Mouse (Mus musculus) heart, embryonic 14.5 days (tissue): ENCODE results near the gene Lasp1. TPM values are rescaled to one million over a fixed set of nuclear protein-coding genes. Genes with fewer than 3 reads are reported as not detected.

Experiments used
- ATAC-seq: fragments of 200-750 bp; cut with Nextera tagmentation; 2 replicates; pipeline ENCODE4 v1.8.0; 2017; ENCODE audit warnings: low read depth, moderate TSS enrichment; ENCODE audit not compliant: insufficient number of reproducible peaks, insufficient read depth, low FRiP score
- H3K27ac ChIP-seq, 2 experiments: fragments of 200-500 bp in 1 of 2; fragments of 300-500 bp in 1 of 2; sonication (generic) in 1 of 2; replicated peaks in 1 of 2; 2 replicates each; pipeline ENCODE4 v1.5.1; 2012 to 2014; ENCODE audit warnings: low read depth in 2 of 2, low read length in 2 of 2, control low read depth in 1 of 2, mild to moderate bottlenecking in 1 of 2, mixed read lengths in 1 of 2; ENCODE audit not compliant: control insufficient read depth in 1 of 2, insufficient read depth in 1 of 2
- H3K27me3 ChIP-seq: fragments of 300-500 bp; sonication (generic); 2 replicates; pipeline ENCODE4 v1.6.1; 2014; ENCODE audit warnings: mild to moderate bottlenecking, low read length, control low read depth; ENCODE audit not compliant: control insufficient read depth, insufficient read depth
- H3K36me3 ChIP-seq: fragments of 300-500 bp; sonication (generic); 2 replicates; pipeline ENCODE4 v1.6.1; 2014; ENCODE audit warnings: mild to moderate bottlenecking, control low read depth, low read length, mixed read lengths; ENCODE audit not compliant: control insufficient read depth, insufficient read depth
- H3K4me1 ChIP-seq, 2 experiments: fragments of 200-500 bp in 1 of 2; fragments of 300-500 bp in 1 of 2; sonication (generic) in 1 of 2; 2 replicates each; pipeline ENCODE4 v1.6.1; 2012 to 2014; ENCODE audit warnings: low read length in 2 of 2, control low read depth in 1 of 2, mixed read lengths in 1 of 2; ENCODE audit not compliant: control insufficient read depth in 2 of 2, insufficient read depth in 2 of 2
- H3K4me2 ChIP-seq: fragments of 300-500 bp; sonication (generic); 2 replicates; pipeline ENCODE4 v1.6.1; 2014; ENCODE audit warnings: mild to moderate bottlenecking, low read length
- H3K4me3 ChIP-seq, 2 experiments: fragments of 200-500 bp in 1 of 2; fragments of 300-500 bp in 1 of 2; sonication (generic) in 1 of 2; 2 replicates each; pipeline ENCODE4 v1.5.1; 2012 to 2014; ENCODE audit warnings: low read length in 2 of 2, mild to moderate bottlenecking in 2 of 2, control low read depth in 1 of 2, low read depth in 1 of 2, moderate library complexity in 1 of 2; ENCODE audit not compliant: control insufficient read depth in 1 of 2, insufficient read depth in 1 of 2
- H3K9ac ChIP-seq: fragments of 300-500 bp; sonication (generic); 2 replicates; pipeline ENCODE4 v1.6.1; 2014; ENCODE audit warnings: mild to moderate bottlenecking, low read length
- H3K9me3 ChIP-seq: fragments of 300-500 bp; sonication (generic); 2 replicates; pipeline ENCODE4 v1.6.1; 2016; ENCODE audit warnings: low read length, control low read depth; ENCODE audit not compliant: control insufficient read depth
- WGBS: fragments of 180-500 bp; shearing (Covaris S2); extraction: QIAGEN DNeasy Blood & Tissue Kit; methylation state at CpG from one replicate; pipeline ENCODE4 v1.1.7; 2014; 5-methylcytosine and 5-hydroxymethylcytosine counted together
- polyA plus RNA-seq: library from polyadenylated mRNA; unstranded; fragments of >200 nt; fragmentation: Nextera tagmentation; extraction: Ambion mirVana; gene quantifications from 2 replicates; pipeline ENCODE4 v1.2.1, GENCODE M21; 2014

The Lasp1 gene
- polyA plus RNA-seq, 1 experiment from 2014 or later, result 28.1 TPM

DNA sequence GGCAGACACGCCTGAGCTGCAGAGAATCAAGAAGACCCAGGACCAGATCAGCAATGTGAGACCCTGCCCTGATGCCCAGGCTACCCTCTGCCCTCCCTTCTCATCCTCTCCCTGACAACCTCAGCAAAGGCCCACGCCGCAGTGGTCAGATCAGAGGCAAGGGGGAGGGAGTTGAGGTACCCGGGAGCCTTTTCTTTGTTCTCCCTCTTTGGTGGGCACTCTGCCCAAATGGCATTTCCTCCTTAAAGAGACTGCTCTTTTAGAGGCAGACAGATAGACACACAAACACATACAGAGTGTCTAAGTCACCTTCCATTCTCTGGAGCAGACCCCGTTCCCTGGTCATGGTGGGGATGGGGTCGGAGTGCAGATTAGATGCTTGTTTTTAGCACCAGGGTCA lies 26.1 kb downstream of the Lasp1 start:
- WGBS, result 62% methylated on average over 6 of the region's 6 CpGs
- Histone ChIP-seq H3K9me3 (no peaks in the 10 kb centered on the region), H3K4me3 (no peak overlapping the region), H3K27me3 (no peaks in the 10 kb centered on the region), H3K4me1 (peaks cover 12 to 13% of the 10 kb centered on the region in 2 experiments), H3K4me2 (no peak overlapping the region), H3K9ac (no peak overlapping the region), H3K36me3 (peaks cover 72% of the 10 kb centered on the region), H3K27ac (no peak overlapping the region)
- no peak for ATAC-seq

DNA sequence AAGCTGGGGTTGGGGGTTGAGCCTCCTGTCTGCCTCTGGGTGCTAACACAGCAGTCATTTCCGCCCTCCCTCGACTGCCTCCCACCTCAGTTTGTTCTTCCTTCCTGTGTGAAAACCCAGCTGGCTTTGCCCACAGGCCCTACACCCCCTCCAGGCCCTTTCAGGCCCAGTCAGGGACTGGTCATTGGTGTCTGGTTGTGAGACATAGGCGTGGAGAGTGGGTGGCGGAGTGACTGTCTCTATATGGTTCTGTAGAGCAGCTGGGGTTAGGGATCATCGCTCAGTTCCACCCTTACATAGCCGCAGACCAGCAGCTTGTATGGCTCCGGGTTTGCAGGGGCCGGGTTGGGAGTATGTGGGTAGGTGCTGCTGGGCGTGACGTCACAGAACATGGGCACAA lies 26.5 kb downstream of the Lasp1 start:
- no peaks in the 10 kb centered on the region for H3K27me3 ChIP-seq
- peaks cover 75% of the 10 kb centered on the region for H3K36me3 ChIP-seq
- WGBS, result 80% methylated on average over 10 of the region's 10 CpGs
- H3K4me3 ChIP-seq, result no peak overlapping the region
- no peak overlapping the region for H3K27ac ChIP-seq
- peaks cover 11 to 12% of the 10 kb centered on the region in 2 experiments for H3K4me1 ChIP-seq
- no peak overlapping the region for H3K9ac ChIP-seq
- H3K9me3 ChIP-seq, result no peaks in the 10 kb centered on the region
- no peak overlapping the region for H3K4me2 ChIP-seq
- ATAC-seq, result no peak

DNA sequence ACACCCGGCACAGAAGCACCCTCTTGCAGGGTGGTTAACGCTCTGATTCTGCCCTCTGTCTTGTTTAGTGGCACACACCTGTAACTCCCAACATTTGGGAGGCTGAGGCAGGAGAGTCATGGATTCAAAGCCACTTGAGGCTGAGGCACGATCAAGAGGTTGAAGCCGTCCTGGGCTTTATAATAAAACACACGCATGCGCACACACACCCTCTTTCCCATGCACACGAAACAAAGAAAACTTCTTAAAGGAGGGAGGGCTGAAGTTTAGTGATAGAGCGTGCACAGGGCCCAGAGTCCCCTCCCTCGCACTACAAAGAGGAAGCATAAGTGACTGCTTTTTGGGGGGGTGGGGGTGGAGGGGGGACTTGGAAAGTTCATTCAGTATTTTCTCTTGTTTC lies 27.2 kb downstream of the Lasp1 start:
- Histone ChIP-seq H3K4me1 (peaks cover 5 to 8% of the 10 kb centered on the region in 2 experiments), H3K9me3 (no peaks in the 10 kb centered on the region), H3K4me3 (no peak overlapping the region), H3K36me3 (peaks cover 76% of the 10 kb centered on the region), H3K27me3 (no peaks in the 10 kb centered on the region), H3K9ac (no peak overlapping the region), H3K27ac (no peak overlapping the region), H3K4me2 (no peak overlapping the region)
- ATAC-seq, result no peak
- WGBS, result 83% methylated on average over 9 of the region's 9 CpGs

DNA sequence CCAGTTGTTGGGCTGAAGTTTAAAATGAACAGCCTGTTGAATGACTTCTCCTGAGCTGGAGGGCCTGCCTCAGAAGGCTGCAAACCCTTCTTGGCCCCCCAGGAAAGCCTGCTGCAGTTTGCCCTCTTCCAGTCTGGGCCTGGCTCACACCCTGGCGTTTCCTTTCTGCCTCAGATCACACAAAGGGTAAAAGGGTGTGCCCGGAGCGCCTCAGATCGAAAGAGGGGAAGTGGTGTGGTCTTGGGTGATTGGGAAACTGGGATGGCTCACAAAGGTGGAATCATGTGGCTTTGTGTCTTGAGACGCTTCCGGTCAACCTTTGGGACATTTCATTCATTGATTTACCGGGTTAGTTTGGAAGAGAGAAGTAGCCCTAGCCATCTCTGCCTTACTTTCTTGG lies 27.6 kb downstream of the Lasp1 start:
- no peak overlapping the region for H3K4me2 ChIP-seq
- no peaks in the 10 kb centered on the region for H3K27me3 ChIP-seq
- 76% methylated on average over 7 of the region's 7 CpGs for WGBS
- no peak overlapping the region for H3K27ac ChIP-seq
- no peak overlapping the region for H3K4me3 ChIP-seq
- H3K4me1 ChIP-seq, result peaks cover 1 to 3% of the 10 kb centered on the region in 2 experiments; a peak in 3 of 4 replicates
- no peak for ATAC-seq
- H3K36me3 ChIP-seq, result peaks cover 76% of the 10 kb centered on the region
- H3K9me3 ChIP-seq, result no peaks in the 10 kb centered on the region
- no peak overlapping the region for H3K9ac ChIP-seq

DNA sequence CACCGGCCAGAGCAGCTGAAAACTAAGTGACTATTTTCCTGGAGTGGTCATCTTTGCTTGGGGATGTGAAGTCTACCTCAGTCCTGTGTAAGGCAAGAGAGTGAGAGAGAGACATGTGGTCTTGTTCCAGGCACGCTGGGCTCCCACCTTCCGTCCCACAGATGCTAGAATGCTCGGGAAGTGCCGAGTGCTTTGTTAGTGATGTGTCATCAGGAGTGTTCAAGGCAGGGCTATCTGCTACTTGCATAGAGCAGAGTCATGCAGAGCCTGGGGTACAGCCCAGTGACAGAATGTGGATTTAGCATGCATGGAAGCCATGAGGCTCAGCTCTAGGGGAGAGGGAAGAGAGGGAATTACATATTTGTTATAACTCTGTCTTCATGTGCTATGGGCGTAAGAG lies 28.9 kb downstream of the Lasp1 start:
- H3K36me3 ChIP-seq, result peaks cover 83% of the 10 kb centered on the region
- no peak overlapping the region for H3K27ac ChIP-seq
- peaks cover 0 to 3% of the 10 kb centered on the region in 2 experiments; a peak in 1 of 4 replicates for H3K4me1 ChIP-seq
- H3K4me3 ChIP-seq, result no peak overlapping the region
- WGBS, result 51% methylated on average over 6 of the region's 6 CpGs
- no peak overlapping the region for H3K9ac ChIP-seq
- no peaks in the 10 kb centered on the region for H3K27me3 ChIP-seq
- no peak overlapping the region for H3K4me2 ChIP-seq
- H3K9me3 ChIP-seq, result no peaks in the 10 kb centered on the region
- no peak for ATAC-seq

DNA sequence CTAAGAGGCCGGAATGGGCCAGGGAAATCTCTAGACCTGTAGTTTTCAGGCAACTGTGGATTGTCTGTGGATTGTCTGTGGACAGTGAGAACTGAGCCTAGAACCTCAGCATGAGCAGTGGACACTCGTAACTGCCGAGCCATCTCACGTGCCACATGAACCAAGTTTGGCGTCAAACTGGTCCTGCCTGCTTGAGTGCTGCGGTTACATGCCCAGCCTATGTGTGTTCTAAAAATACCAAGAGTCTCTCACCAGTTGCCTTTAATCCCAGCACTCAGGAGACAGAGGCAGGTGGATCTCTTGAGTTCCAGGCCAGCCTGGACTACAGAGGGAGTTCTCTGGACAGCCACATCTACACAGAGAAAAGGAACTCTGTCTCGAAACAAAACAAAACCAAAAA lies 30.6 kb downstream of the Lasp1 start:
- ATAC-seq, result no peak
- H3K4me3 ChIP-seq, result no peak overlapping the region
- no peak overlapping the region for H3K27ac ChIP-seq
- no peak overlapping the region for H3K4me2 ChIP-seq
- no peaks in the 10 kb centered on the region for H3K27me3 ChIP-seq
- H3K36me3 ChIP-seq, result peaks cover 84% of the 10 kb centered on the region
- peaks cover 0 to 3% of the 10 kb centered on the region in 2 experiments; a peak in 1 of 4 replicates for H3K4me1 ChIP-seq
- 75% methylated on average over 7 of the region's 7 CpGs for WGBS
- no peaks in the 10 kb centered on the region for H3K9me3 ChIP-seq
- H3K9ac ChIP-seq, result no peak overlapping the region

DNA sequence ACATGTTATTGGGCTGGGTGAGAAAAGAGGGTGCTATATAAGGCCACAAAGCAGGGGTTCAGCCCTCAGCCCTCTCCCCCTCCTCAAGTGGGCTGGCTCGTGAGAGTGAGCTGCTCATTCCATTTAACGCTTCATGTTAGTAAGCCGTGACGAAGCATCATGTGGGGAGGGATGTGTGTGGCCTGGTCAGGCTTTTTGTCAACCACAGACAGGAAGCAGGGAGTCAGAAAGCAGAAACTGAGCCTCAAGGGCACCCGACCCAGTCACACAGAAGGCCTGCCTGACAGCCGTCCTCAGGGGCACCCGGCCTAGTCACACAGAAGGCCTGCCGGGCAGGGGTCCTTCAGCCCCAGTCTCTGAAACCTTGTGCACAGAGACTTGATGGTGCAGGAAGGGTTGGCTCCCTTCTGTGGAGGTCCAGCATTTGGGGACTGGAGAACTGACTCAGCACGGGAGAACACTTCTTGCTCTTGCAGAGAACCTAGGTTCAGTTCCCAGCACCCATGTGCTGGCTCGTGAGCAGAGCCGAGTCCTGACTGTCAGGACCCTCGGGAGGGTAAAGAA lies 31.2 kb downstream of the Lasp1 start:
- H3K36me3 ChIP-seq, result peaks cover 84% of the 10 kb centered on the region
- H3K9me3 ChIP-seq, result no peaks in the 10 kb centered on the region

DNA sequence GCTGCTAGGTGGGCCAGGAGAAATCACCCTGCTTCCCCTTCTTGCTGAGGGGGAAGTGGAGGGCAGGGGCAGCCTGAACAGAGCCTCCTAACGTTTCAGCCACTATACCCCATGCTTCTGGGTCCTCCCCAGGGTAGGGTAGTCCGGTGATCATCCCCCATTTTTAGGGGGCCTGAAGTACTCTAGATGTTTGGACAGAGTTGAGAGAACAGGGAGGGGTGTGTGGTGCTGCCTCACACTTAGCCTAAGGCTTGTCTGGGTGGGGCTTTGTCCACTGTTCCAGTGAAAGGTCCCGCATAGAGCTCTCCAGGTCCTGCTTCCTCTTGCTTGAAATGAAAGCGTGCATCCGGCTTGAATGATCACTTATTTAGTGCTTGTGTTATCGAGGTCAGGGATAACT lies 31.7 kb downstream of the Lasp1 start:
- Histone ChIP-seq H3K27me3 (no peaks in the 10 kb centered on the region), H3K9me3 (no peaks in the 10 kb centered on the region), H3K4me1 (peaks cover 0 to 3% of the 10 kb centered on the region in 2 experiments; a peak in 1 of 4 replicates), H3K27ac (no peak overlapping the region), H3K4me3 (no peak overlapping the region), H3K36me3 (peaks cover 84% of the 10 kb centered on the region), H3K4me2 (no peak overlapping the region), H3K9ac (no peak overlapping the region)
- WGBS, result 83% methylated on average over 6 of the region's 6 CpGs
- ATAC-seq, result no peak

More for the DNA sequence above, 31.2 kb downstream of the Lasp1 start:
- Histone ChIP-seq H3K4me2 (no peak overlapping the region), H3K27me3 (no peaks in the 10 kb centered on the region), H3K9ac (no peak overlapping the region), H3K4me1 (peaks cover 0 to 3% of the 10 kb centered on the region in 2 experiments; a peak in 1 of 4 replicates), H3K27ac (no peak overlapping the region), H3K4me3 (no peak overlapping the region)
- 86% methylated on average over 12 of the region's 12 CpGs for WGBS
- no peak for ATAC-seq
